Mouse (Mus musculus) midbrain, postnatal 0 days (tissue): ENCODE results near the gene Tbc1d30. TPM values are rescaled to one million over a fixed set of nuclear protein-coding genes. Genes with fewer than 3 reads are reported as not detected.

ENCODE experiments used
- ATAC-seq: fragments of 200-750 bp; cut with Nextera tagmentation; 2 replicates; pipeline ENCODE4 v1.8.0; 2017; ENCODE audit warnings: moderate number of reproducible peaks, mild to moderate bottlenecking, moderate TSS enrichment, moderate library complexity; ENCODE audit not compliant: low FRiP score
- DNase-seq: peaks from one replicate; pipeline ENCODE4 v3.0.0-alpha.2; 2015; ENCODE audit warnings: low spot score
- H3K27ac ChIP-seq: fragments of 300-500 bp; sonication (generic); 2 replicates; pipeline ENCODE4 v1.5.1; 2014; ENCODE audit warnings: low read depth, mild to moderate bottlenecking, low read length, mixed read lengths
- H3K27me3 ChIP-seq: fragments of 300-500 bp; sonication (generic); 2 replicates; pipeline ENCODE4 v1.6.1; 2014; ENCODE audit warnings: low read length, control low read depth, mixed read lengths; ENCODE audit not compliant: insufficient read depth
- H3K36me3 ChIP-seq: fragments of 300-500 bp; sonication (generic); 2 replicates; pipeline ENCODE4 v1.6.1; 2014; ENCODE audit warnings: low read length, control low read depth, mixed read lengths; ENCODE audit not compliant: insufficient read depth
- H3K4me1 ChIP-seq: fragments of 300-500 bp; sonication (generic); 2 replicates; pipeline ENCODE4 v1.6.1; 2014; ENCODE audit warnings: mild to moderate bottlenecking, control low read depth, antibody characterized with exemption, low read length, mixed read lengths; ENCODE audit not compliant: insufficient read depth
- H3K4me2 ChIP-seq: fragments of 300-500 bp; sonication (generic); 2 replicates; pipeline ENCODE4 v1.6.1; 2014; ENCODE audit warnings: low read depth, mild to moderate bottlenecking, low read length, mixed read lengths; ENCODE audit not compliant: poor library complexity, severe bottlenecking
- H3K4me3 ChIP-seq: fragments of 300-500 bp; sonication (generic); 2 replicates; pipeline ENCODE4 v1.5.1; 2014; ENCODE audit warnings: low read depth, mild to moderate bottlenecking, low read length, moderate library complexity
- H3K9ac ChIP-seq: fragments of 300-500 bp; sonication (generic); replicated peaks from 2 replicates; pipeline ENCODE4 v1.6.1; 2014; ENCODE audit warnings: mild to moderate bottlenecking, low read length, moderate library complexity, mixed read lengths; ENCODE audit not compliant: poor library complexity, severe bottlenecking
- H3K9me3 ChIP-seq: fragments of 300-500 bp; sonication (generic); 2 replicates; pipeline ENCODE4 v1.6.1; 2016; ENCODE audit warnings: low read length, control low read depth
- CTCF ChIP-seq: IDR thresholded peaks from 2 replicates; pipeline ENCODE4 v1.5.1; 2016; ENCODE audit warnings: antibody characterized with exemption, mild to moderate bottlenecking
- WGBS: fragments of 180-500 bp; shearing (Covaris S2); extraction: QIAGEN DNeasy Blood & Tissue Kit; methylation state at CpG from one replicate; pipeline ENCODE4 v1.1.7; 2014; 5-methylcytosine and 5-hydroxymethylcytosine counted together
- polyA plus RNA-seq: library from polyadenylated mRNA; unstranded; fragments of >200 nt; fragmentation: Nextera tagmentation; extraction: Ambion mirVana; gene quantifications from 2 replicates; pipeline ENCODE4 v1.2.1, GENCODE M21; 2015
- total RNA-seq: library from RNA; depleted of rRNA; stranded (reverse); fragments of >200 nt; gene quantifications from 2 replicates; pipeline ENCODE4 v1.2.3, GENCODE M21; 2014

The Tbc1d30 gene
- total and polyA plus RNA-seq, 2 experiments from 2014 or later, result 8.3 to 49.1 TPM

- H3K9me3 ChIP-seq, result no peaks in the 10 kb centered on the region
- DNase-seq (no peak), ATAC-seq (no peak)
- H3K27me3 ChIP-seq, result no peaks in the 10 kb centered on the region
- no peak overlapping the region for H3K9ac ChIP-seq
- no peak overlapping the region for H3K4me3 ChIP-seq
- no peak overlapping the region for H3K27ac ChIP-seq
- peaks cover 10% of the 10 kb centered on the region for H3K36me3 ChIP-seq
- no peak overlapping the region for H3K4me2 ChIP-seq
- TF ChIP-seq CTCF, result no peak
- WGBS, result 89% methylated on average over 21 of the region's 21 CpGs
- no peaks in the 10 kb centered on the region for H3K4me1 ChIP-seq
These were observed 87.4 kb downstream of the Tbc1d30 start for GRCm38 (mm10) chr10:121263520-121264203.

GRCm38 (mm10) chr10:121262206-121262605 lies 88.9 kb downstream of the Tbc1d30 start:
- ATAC-seq, result no peak
- WGBS, result 95% methylated on average over 8 of the region's 8 CpGs
- TF ChIP-seq CTCF, result no peak
- H3K9ac ChIP-seq, result no peak overlapping the region
- DNase-seq, result no peak
- no peak overlapping the region for H3K4me2 ChIP-seq
- no peak overlapping the region for H3K27ac ChIP-seq
- H3K36me3 ChIP-seq, result peaks cover 10% of the 10 kb centered on the region
- no peaks in the 10 kb centered on the region for H3K4me1 ChIP-seq
- no peaks in the 10 kb centered on the region for H3K27me3 ChIP-seq
- H3K9me3 ChIP-seq, result no peaks in the 10 kb centered on the region
- no peak overlapping the region for H3K4me3 ChIP-seq

GRCm38 (mm10) chr10:121261036-121261592 lies 90.0 kb downstream of the Tbc1d30 start:
- 88% methylated on average over 6 of the region's 6 CpGs for WGBS
- ATAC-seq (no peak), DNase-seq (no peak)
- no peaks in the 10 kb centered on the region for H3K27me3 ChIP-seq
- no peak overlapping the region for H3K4me3 ChIP-seq
- H3K4me1 ChIP-seq, result no peaks in the 10 kb centered on the region
- no peaks in the 10 kb centered on the region for H3K9me3 ChIP-seq
- no peak overlapping the region for H3K9ac ChIP-seq
- H3K36me3 ChIP-seq, result no peaks in the 10 kb centered on the region
- no peak overlapping the region for H3K27ac ChIP-seq
- no peak overlapping the region for H3K4me2 ChIP-seq
- TF ChIP-seq CTCF, result no peak

GRCm38 (mm10) chr10:121256115-121256825 lies 94.8 kb downstream of the Tbc1d30 start:
- TF ChIP-seq CTCF, result peak; percentile 99
- H3K36me3 ChIP-seq, result no peaks in the 10 kb centered on the region
- H3K27ac ChIP-seq, result no peak overlapping the region
- DNase-seq, result peak; percentile 80
- no peaks in the 10 kb centered on the region for H3K9me3 ChIP-seq
- 26% methylated on average over 17 of the region's 17 CpGs for WGBS
- ATAC-seq, result no peak
- no peaks in the 10 kb centered on the region for H3K27me3 ChIP-seq
- H3K9ac ChIP-seq, result no peak overlapping the region
- H3K4me3 ChIP-seq, result no peak overlapping the region
- no peaks in the 10 kb centered on the region for H3K4me1 ChIP-seq
- no peak overlapping the region for H3K4me2 ChIP-seq

GRCm38 (mm10) chr10:121255465-121255864 lies 95.6 kb downstream of the Tbc1d30 start:
- Histone ChIP-seq H3K9ac (no peak overlapping the region), H3K27me3 (no peaks in the 10 kb centered on the region), H3K36me3 (no peaks in the 10 kb centered on the region), H3K9me3 (no peaks in the 10 kb centered on the region), H3K4me2 (no peak overlapping the region), H3K4me1 (no peaks in the 10 kb centered on the region), H3K4me3 (no peak overlapping the region), H3K27ac (no peak overlapping the region)
- DNase-seq, result no peak
- WGBS, result 91% methylated on average over 5 of the region's 5 CpGs
- ATAC-seq, result no peak
- no peak for TF ChIP-seq CTCF

- Histone ChIP-seq H3K9me3 (no peaks in the 10 kb centered on the region), H3K4me1 (no peaks in the 10 kb centered on the region), H3K9ac (no peak overlapping the region), H3K27me3 (no peaks in the 10 kb centered on the region), H3K27ac (no peak overlapping the region), H3K4me2 (no peak overlapping the region), H3K4me3 (no peak overlapping the region), H3K36me3 (no peaks in the 10 kb centered on the region)
- DNase-seq (no peak), ATAC-seq (no peak)
- WGBS, result 90% methylated on average over 8 of the region's 8 CpGs
- no peak for TF ChIP-seq CTCF
These were observed 96.7 kb downstream of the Tbc1d30 start for GRCm38 (mm10) chr10:121254343-121254742.
